Mouse (Mus musculus) bone marrow macrophage, adult 2 months (primary cell): Measurements from ENCODE around the gene Hist1h4d.

Source experiments
- CTCF ChIP-seq: IDR thresholded peaks from 2 replicates; pipeline ENCODE4 v1.5.1; 2012; ENCODE audit warnings: low read depth, mild to moderate bottlenecking, low read length, moderate library complexity
- POLR2A ChIP-seq: IDR thresholded peaks from 2 replicates; pipeline ENCODE4 v1.6.1; 2012; ENCODE audit warnings: mild to moderate bottlenecking, low read depth, low read length, borderline replicate concordance

DNA sequence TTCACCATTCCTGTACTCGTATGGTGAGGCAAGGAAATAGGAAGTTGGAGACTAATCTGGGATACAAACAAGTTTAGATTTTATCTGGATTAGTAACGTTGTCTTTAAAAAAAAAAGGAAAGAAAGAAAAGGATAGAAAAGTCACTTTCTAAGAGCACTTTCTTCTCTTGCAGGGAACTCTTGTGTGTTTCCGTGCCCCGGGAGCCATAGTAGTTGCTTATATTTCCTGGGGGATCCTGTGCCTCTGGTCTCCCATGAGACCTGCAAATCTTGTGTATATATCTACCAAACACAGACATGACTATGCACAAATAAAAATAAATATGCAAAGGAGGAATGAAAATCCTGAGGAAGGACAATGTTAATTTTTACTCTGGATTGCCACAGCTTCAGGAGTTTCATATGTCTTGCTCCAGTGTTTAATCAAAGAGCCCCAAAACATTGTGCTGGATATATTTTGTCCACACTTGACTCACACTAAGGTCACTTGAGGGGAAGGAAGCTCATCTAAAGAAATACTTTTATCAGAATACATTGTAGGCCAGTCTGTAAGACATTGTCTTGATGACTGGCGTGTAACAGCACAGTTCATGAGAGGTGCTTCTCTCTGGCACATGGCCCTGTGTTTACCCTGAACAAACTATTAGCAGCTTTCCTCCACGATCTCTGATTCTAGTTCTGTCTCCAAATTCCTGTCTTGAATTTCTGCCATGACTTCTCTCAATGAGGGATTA, 4.3 kb upstream of the Hist1h4d start:
- TF ChIP-seq CTCF (no peak), POLR2A (no peak)
